Mouse (Mus musculus) embryonic stem cell, embryonic (primary cell): ENCODE measurements at regions not wholly inside any gene's neighbourhood (a gene's known extent, or its start where the extent isn't known, plus 50 kb on each side); places are given as distances from the start of the nearest gene placed in this dataset.

ENCODE experiments used
- CTCF ChIA-PET, 4 experiments: fragments of 300-600 bp in 2 of 4; fragments of 350-600 bp in 2 of 4; sonication (Branson Sonifier 250); formaldehyde crosslinking; loops; one replicate each; lab custom pipeline; 2022; ENCODE audit warnings: inconsistent platforms in 2 of 4; lab: Charles Lee
- POLR2A ChIA-PET, 4 experiments: fragments of 300-600 bp in 2 of 4; fragments of 350-600 bp in 2 of 4; sonication (Branson Sonifier 250); formaldehyde crosslinking; loops; one replicate each; lab custom pipeline; 2022; ENCODE audit warnings: antibody characterized with exemption in 4 of 4, inconsistent platforms in 1 of 4; lab: Charles Lee

DNA sequence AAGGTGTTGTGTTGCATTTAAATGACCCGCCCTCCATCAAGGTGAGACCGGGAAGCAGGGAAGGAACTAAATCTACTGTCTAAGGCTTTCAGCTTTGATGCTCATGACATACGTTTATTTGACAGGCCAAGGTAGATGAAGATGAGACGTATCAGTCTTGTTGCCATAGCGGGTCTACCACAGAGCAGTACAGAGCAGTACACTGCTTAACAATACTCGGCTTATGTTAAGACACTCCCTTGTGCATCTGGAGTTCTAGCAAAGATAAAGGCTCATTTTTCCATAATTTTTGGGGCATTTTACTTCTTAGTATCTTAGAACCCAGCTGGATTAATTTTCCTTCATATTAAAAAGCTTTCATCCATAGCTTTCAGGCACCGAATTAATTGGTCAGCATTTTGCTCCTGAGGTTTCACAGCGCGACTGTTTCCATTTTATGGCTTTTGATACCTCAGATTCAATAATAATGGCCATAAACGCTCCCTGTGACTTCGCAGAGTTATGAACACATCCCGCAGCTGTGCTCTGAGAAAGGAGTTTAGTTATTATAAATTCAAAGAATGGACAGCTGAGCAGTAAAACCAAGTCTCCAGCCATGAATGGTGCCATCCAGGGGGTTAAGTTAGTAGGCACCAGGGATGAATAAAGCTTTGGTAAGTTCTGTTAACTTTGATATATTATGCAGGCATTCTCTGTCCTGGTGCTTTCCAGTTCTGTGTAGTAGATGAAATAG lies 85.0 kb upstream of the Pld5 start:
- ChIA-PET CTCF (no interaction called here), POLR2A (no interaction called here)

DNA sequence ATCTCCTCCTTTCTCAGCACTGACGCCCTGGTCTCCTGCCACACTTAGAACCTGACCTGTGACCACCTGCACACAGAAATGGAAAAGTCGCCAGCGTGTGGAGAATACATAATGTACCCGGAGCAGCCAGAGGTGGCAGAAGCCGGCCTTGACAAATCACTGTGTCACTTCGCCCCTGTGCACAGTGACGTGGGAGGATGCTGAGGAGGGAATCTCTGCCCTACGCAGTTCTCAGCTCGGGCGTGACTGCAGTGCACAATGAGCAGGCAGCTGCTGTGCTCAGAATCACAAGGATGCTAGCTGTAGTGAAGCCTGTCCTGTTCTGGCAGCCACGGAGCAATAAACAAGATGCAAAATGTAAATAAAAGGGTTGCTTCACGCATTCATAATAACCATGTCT lies 80.2 kb upstream of the Pld5 start:
- POLR2A ChIA-PET: no interaction called here
- CTCF ChIA-PET: no interaction called here

DNA sequence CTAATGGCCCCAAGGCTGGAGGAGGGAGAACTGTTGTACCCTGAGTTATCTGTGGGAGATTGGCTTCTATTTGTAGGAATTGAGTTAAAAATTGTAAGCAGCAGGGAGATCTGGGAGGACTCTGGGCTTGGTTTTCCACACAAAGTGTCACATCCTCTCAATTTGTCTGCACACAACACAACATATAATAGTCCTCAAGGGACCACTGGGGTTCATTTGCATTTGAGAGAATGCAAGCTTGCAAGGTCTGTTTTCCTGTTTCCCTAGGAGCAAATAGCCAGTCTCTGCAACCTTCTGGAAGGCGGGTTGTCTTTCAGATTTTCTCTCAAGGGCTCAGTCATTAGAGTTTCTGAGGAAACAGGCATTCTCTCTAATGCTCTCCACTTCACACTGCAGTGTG lies 79.8 kb upstream of the Pld5 start:
- CTCF ChIA-PET: no interaction called here
- POLR2A ChIA-PET: interaction anchor here in 1 of 4 experiments (1.2 kb wide), 1 partner anchor 73 kb away, joined by 4 read pairs; no protein-coding TSS in a partner anchor

DNA sequence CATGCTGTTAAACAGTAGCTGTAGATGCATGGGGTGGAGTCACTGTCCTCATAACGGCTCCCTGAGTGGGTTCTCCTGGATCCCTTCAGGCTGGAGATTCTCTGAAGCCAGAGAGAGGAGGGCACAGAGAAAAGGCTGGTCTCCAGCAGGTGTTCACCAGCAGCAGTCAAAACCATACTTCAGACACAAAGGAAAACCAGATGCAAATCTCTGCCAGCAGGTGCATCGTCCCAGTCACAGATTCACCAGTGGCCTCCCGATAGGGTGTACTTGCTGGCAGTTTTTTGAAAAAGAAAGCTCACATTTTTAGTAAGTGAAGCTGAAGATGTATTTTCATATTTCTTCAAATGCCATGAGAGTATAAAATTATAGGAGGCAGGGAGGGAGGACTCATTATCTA lies 77.6 kb upstream of the Pld5 start:
- CTCF ChIA-PET: interaction anchor here in 1 of 4 experiments (0.6 kb wide), 1 partner anchor 345 kb away, joined by 3 read pairs; no protein-coding TSS in a partner anchor
- POLR2A ChIA-PET: interaction anchor here in 1 of 4 experiments (1.2 to 1.3 kb wide), 2 partner anchors 8 to 255 kb away, joined by 3 read pairs; no protein-coding TSS in a partner anchor

DNA sequence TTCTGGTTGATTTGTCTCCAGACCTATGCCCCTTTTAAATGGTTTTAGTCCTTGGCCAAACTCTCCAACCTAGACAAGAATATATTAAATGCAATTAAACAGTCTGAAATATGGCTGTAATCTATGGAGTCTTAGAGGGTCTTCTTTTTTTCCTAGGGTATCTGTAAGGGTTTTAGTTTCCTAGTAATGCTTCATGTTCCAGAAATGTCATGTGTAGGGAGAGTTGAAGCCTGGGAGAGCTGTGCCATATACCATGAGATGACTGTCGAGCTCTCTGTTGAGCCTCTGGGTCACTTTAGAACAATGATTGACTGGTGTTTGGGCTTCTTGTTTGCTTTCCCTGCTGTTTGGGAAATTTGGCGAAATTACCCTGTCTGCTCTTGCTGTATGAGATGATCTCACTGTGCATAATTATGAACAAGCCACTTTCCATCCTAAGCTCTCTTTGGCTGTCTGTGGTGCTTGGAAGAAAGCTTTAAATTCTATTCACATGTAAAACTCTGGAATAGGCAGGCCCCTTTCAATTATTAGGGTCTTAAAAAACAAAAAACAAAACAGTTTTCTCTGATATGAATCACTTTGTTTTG lies 74.9 kb upstream of the Pld5 start:
- ChIA-PET CTCF (no interaction called here), POLR2A (no interaction called here)

DNA sequence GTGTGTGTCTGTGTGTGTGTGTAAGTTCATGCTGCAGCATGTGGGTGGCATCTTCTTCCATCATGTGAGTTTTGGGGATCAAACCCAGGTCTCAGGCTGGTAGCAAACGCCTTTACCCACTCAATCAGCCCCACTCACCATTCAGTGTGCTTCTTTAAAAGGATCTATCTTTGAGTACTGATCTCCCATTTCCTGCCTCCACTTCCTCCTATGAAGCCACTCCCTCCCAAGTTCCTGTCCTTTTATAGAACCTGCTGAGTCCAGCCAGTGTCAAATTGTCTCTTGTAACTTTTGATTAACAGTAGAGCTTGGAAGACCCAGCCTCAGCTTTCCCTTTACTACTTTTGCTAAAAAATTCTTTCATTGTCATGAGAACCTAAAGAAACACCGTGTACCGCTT lies 73.0 kb upstream of the Pld5 start:
- POLR2A ChIA-PET: no interaction called here
- CTCF ChIA-PET: no interaction called here

DNA sequence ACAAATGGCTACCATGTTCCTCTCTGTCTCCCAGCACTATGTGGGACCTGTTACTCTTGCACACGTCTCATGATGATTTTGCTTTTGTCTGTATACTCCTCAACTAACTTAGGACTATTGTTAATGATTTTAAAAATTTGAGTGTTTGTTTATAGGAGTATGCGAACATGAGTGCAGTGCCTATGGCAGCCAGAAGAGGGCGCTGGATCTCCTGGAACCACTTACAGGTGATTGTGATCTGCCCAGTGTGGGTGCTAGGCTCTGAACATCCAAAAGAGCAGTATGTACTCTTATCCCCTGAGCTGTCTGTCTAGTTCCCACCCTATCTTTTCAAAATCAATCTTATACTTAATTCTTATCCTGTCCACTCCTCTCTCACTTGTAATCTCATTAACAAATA lies 56.2 kb upstream of the Pld5 start:
- POLR2A ChIA-PET: interaction anchor here in 1 of 4 experiments (0.5 kb wide), 1 partner anchor 13 kb away, joined by 4 read pairs; no protein-coding TSS in a partner anchor
- CTCF ChIA-PET: interaction anchor here in 2 of 4 experiments (0.8 to 1.7 kb wide), 4 partner anchors 13 to 368 kb away, joined by 3 to 7 read pairs (median 4); no protein-coding TSS in a partner anchor
